Mouse (Mus musculus): ENCODE results near the gene Pacsin2.

DNA sequence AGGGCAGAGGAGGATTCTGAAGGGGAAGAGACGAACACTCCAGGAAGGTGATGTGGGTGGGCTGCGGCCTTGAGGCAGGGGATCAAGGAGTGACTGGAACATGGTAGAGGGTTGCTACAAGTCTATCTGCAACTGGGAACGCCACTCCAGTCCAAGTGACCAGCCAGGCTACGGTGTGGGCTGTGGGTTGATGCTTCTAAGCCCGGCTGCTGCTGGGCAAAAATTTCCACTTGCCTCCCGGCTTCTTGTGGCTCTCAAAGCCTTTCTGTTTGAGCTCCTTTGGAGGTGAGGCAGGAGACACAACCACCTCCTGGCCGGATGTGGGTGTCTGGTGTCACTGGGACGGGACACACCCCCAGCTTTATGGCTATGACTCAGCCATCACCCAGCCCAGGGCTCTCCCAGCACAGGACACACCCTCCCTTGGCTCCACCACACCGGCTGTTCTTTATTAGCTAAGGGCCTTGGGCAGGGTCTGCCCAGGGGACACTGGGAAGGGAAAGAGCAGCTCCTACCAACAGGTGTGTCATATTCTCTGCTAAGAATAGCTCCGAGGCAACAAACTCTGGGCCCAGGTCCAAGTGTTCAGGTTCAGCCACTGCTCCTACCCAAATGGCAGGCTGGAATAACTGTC, 9.5 kb upstream of the Pacsin2 start:
- TF ChIP-seq CTCF (conservative IDR thresholded peaks at IDR 0.05; ENCODE audit: low read length) (no peak), NANOG (IDR thresholded peaks at IDR 0.05; ENCODE audit: borderline replicate concordance, low read length) (no peak)

Measured in E14TG2a.4 (cell line).